Mouse (Mus musculus): ENCODE measurements around the gene Plcl1.

Gene Plcl1

DNA sequence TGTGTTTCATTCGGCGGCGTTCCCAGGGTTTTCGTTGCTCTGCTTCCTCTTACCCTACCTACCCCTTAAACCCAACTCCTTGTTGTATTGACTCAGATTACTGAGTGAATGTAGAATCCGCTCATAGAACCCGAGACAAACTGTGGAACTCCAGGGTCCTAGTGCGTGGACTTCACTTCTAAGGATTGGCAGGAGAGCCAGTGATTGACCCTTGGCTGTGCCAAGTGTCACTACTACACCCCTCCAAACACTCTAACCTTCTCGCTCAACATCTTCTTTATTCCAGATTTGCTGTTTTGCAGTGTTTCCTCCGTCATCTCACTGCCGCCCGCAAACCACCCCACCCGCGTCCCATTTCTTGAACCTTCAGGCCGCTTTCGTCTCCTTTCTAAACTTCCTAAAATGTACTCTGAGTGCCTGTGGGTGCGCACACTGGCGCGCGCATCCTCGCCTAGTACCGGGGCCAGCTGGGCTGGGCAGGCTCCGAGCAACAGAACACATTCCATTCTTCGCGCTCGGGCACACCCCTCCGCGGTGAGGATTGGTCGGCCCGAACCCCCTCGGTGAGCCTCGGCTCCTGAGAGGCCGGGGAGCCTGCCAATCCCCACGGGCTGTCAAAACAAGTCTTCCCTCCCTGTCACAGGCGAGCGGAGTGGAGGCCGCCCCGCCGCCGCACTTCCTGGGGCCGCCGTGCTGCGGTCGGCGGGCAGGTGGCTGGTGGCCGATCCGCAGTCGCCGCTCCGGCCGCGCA lies at the start of gene Plcl1:
TSS of gene Plcl1 (plus strand) at position 650 of the 751 bp plus-strand sequence.
- ATAC-seq (ENCODE audit: low TSS enrichment): peak; percentile 95

- no peak for ATAC-seq (ENCODE audit: low TSS enrichment)
Measured at GRCm38 (mm10) chr1:55362634-55363033, 43.1 kb upstream of the Plcl1 start.

- ATAC-seq (ENCODE audit: low TSS enrichment): 0 out of 2 replicates have a peak, but pooled peaks have one; percentile 41
Measured at GRCm38 (mm10) chr1:55363044-55363565, 42.6 kb upstream of the Plcl1 start, which contains the start of gene Boll. Boll (minus strand) TSS chr1:55363469.

GRCm38 (mm10) chr1:55363586-55363985 lies 42.1 kb upstream of the Plcl1 start:
- peak; percentile 27; the same call in 1 of the 2 replicates for ATAC-seq (ENCODE audit: low TSS enrichment)

DNA sequence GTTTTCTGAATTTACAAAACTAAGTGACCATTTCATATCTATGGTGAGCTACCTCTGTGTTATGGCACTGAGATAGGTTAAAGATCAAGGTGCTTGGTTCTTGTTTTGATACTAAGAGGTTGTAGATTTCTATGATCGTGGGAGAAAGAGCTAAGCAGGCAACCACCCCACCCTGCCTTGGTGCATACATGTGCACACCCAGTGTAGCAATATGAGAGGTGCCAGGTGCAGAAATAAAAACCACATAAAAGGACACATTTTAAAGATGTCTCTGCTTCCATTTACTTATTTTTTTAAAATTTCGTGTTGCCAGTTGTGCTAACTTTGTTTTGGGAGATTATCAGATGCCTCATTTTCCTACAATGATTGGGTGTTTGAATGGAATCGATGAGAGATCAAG lies 33.1 kb upstream of the Plcl1 start:
- ATAC-seq (ENCODE audit: low TSS enrichment): no peak

GRCm38 (mm10) chr1:55380527-55380926 lies 25.2 kb upstream of the Plcl1 start:
- ATAC-seq (ENCODE audit: low TSS enrichment): no peak

DNA sequence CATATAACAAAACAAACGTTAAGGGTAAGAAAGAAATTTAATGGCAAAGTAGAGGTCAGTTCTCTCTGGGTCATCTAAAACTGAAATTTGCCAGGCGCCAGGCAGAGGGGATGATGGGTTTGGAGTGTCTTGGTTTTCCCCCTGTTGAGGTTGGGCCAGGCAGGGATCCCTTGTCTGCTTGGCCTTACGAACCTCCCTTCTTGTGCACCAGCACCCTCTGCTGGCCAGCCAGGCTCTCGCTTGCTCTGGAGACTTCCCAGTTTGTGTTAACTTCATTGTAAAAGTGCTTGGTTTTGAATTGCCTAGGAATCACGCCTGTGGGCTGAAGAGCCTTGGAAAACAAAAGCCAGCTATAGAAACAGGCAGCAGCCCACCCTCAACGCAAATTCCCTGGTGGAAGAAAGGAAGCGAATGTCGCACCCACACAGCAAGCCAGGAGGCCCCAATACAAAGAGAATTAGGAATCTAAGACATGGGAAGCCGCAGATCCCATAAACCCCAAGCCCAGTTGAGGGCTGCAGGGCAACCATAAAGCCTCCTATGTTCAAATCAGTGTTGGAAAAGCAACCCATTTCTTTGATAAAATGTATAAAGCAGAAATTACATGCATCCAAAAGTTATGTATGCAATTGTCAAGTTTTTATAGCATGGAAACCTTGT lies 22.5 kb upstream of the Plcl1 start:
- ATAC-seq (ENCODE audit: low TSS enrichment): peak; percentile 97

- peak; percentile 86 for ATAC-seq (ENCODE audit: low TSS enrichment)
Measured at GRCm38 (mm10) chr1:55399891-55400290, 5.8 kb upstream of the Plcl1 start.

DNA sequence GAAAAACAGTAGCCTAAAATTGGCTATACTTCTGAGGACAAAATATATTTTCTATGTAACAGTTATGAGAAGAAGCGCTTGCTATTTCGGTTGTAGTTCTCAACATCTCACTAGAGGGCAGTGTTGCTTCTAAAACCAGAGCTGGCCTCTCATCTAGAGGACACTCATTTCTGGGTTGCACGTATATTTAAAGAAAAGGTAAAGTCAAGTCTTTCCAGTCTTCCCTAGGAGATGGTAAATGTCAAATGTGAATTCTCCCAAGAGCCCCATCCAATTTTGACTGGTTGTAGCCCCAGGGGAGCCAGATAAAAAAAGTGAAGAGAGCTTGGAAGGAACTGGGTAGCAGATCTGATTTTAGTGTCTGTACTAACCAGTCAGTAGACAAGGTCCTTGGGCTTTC lies 1.3 kb upstream of the Plcl1 start:
- no peak for ATAC-seq (ENCODE audit: low TSS enrichment)

GRCm38 (mm10) chr1:55406023-55406413 lies 297 bp downstream of the Plcl1 start:
- ATAC-seq (ENCODE audit: low TSS enrichment): no peak; the same call in none of the 2 replicates

DNA sequence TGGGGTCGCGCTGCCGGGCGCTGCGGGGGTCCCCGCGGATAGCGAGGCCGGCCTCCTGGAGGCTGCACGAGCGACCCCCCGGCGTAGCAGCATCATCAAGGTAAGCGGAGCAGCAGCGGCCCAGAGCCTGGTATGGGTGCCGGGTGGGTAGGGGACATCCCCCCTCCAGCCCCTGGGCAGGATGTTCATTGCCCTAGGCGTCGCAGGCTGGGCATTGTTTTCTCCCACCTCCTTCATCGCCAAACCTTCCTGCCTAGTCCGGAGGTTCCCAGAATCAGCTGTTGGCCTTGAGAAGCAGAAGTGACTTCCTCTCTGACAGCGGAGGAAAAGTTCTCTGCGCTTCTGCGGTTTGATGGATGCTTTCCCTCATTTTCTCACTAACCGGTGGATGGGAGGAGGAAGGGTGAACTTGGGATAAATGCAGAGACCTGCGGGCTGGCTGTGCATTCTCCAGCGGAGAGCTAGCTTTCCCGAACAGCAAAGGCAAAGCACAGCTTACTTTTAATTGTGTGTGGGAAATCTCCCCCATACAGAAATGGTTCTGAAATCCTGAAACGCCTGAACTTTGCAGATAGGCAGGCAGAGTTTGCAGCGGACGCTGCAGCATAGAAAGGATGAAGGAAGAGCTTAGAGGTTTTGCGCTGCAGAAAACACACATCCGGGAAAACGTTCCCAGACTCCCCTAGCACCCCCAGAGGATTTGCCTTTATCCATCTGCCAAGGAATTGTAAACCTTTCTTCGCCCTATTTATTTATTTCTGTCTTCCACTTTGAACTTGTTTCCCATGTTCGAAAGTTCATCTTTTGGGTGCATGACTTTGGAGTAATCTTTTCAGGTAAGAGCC lies 1.0 kb downstream of the Plcl1 start:
- peak; percentile 15 for ATAC-seq (ENCODE audit: low TSS enrichment)

- no peak for ATAC-seq (ENCODE audit: low TSS enrichment)
Measured at GRCm38 (mm10) chr1:55410670-55411069, 4.9 kb downstream of the Plcl1 start.

DNA sequence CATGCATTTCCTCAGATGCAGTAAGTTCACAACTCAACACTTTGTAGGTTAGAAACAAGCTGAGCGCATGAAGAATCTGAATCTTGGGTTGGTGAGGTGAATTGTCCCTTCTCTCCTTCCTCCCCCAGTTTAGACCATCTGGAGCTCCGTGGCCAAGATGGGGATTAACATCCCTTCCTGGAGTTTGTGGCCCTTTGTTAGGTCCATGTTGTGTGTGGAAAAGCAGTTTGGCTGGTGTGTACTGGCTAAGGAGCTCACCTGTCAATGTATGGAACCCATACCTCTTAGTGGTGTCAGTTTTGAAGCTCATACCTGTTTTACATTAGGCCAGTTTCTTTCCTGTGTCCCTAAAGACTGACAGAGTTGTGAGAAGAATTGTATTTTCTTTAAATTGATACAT lies 5.4 kb downstream of the Plcl1 start:
- no peak for ATAC-seq (ENCODE audit: low TSS enrichment)

- no peak for ATAC-seq (ENCODE audit: low TSS enrichment)
Measured at GRCm38 (mm10) chr1:55412569-55412968, 6.8 kb downstream of the Plcl1 start.

DNA sequence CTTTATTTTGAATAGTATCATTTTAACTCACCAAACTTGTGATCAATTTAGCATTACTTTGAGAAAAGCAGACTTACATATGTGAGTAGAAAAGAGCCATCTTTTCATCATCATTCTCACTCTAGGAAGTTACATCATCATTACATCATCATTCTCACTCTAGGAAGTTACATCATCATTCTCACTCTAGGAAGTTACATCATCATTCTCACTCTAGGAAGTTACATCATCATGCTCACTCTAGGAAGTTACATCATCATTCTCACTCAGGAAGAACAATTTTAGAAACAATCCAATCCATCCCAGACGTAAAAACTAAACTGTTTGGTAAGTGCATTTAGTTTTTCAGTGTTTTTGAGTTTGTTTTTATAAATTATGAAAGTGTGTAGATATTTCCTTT lies 7.8 kb downstream of the Plcl1 start:
- no peak for ATAC-seq (ENCODE audit: low TSS enrichment)

GRCm38 (mm10) chr1:55418968-55419367 lies 13.2 kb downstream of the Plcl1 start:
- ATAC-seq (ENCODE audit: low TSS enrichment): no peak

- ATAC-seq (ENCODE audit: low TSS enrichment): no peak
Measured at GRCm38 (mm10) chr1:55427607-55428006, 21.9 kb downstream of the Plcl1 start.

- no peak for ATAC-seq (ENCODE audit: low TSS enrichment)
Measured at GRCm38 (mm10) chr1:55429051-55429450, 23.3 kb downstream of the Plcl1 start.

DNA sequence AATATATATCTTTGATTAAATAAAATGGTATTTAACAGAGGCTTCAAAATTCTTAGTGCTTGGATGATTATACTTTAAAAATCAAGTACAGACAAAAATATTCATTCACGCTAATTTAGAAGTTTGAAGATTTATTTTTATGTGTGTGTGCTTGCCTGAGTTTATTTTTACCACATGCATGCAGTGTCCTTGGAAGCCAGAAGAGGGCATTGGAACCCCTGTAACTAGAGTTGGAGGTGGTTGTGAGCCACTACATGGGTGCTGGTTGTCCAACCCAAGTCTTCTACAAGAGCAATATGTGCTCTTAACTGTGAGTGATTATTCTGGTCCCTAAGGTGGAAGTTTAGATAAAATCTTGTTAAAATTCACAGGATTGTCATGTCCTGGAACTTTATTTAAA lies 24.0 kb downstream of the Plcl1 start:
- no peak for ATAC-seq (ENCODE audit: low TSS enrichment)

DNA sequence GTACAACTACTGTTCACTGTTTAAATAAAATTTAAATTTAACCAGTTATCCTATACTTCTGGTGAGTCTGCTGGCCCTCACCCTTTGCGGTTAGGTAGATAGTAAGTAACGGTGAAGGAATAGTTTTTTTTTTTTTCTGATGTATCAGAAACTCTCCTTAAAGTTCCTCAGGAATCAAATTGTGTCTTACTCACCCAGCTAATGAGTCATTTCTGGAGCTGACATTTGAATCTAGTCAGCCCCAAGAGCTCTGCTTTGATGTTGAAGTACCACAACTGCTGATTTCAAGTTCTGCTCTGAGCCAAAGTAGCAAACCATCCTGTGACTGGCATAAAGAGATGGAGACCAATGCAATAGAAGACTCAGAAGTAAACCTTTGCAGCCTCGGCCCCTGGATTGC lies 24.9 kb downstream of the Plcl1 start:
- no peak for ATAC-seq (ENCODE audit: low TSS enrichment)

GRCm38 (mm10) chr1:55436589-55436988 lies 30.9 kb downstream of the Plcl1 start:
- ATAC-seq (ENCODE audit: low TSS enrichment): no peak

GRCm38 (mm10) chr1:55437095-55437494 lies 31.4 kb downstream of the Plcl1 start:
- no peak for ATAC-seq (ENCODE audit: low TSS enrichment)
